Comparison of ENCODE assay signal across 8 mouse cellular contexts in genomic region chr19:29253728-29254127, GRCm38 (mm10). TPM values are rescaled to one million over a fixed set of nuclear protein-coding genes. Genes with fewer than 3 reads are reported as not detected.
DNase-seq lines count a peak whose midpoint lies in the region; ATAC-seq and TF ChIP-seq lines count a peak whose summit lies in the region.

No protein-coding gene starts in this region.

- H3K4me3 ChIP-seq in erythroblast, embryonic 14.5 days (replicated peaks), result peak overlapping the region; percentile 99
- H3K4me3 ChIP-seq in heart, embryonic 11.5 days (ENCODE audit: low read depth, low read length), result peak overlapping the region; percentile 89
- peak overlapping the region; percentile 94 for H3K4me3 ChIP-seq in kidney, embryonic 15.5 days (replicated peaks)

- TF ChIP-seq CTCF in brain, embryonic 14.5 days (IDR thresholded peaks at IDR 0.05; ENCODE audit: borderline replicate concordance, extremely low read depth, insufficient read depth, insufficient read length), result peak; percentile 95

- peaks cover 5% of the 10 kb centered on the region; the same call in 1 of the 2 replicates for H3K27me3 ChIP-seq in erythroblast, embryonic 14.5 days (ENCODE audit: control insufficient read depth)
- H3K27me3 ChIP-seq in heart, embryonic 11.5 days (ENCODE audit: control insufficient read depth, insufficient read depth, low read length), result no peaks in the 10 kb centered on the region
- no peaks in the 10 kb centered on the region for H3K27me3 ChIP-seq in kidney, embryonic 15.5 days

- H3K9me3 ChIP-seq in erythroblast, embryonic 14.5 days (ENCODE audit: control insufficient read depth, low read length), result no peaks in the 10 kb centered on the region
- H3K9me3 ChIP-seq in heart, embryonic 11.5 days (replicated peaks; ENCODE audit: control insufficient read depth, low read length), result no peaks in the 10 kb centered on the region
- H3K9me3 ChIP-seq in kidney, embryonic 15.5 days (replicated peaks), result no peaks in the 10 kb centered on the region

- 0 out of 2 replicates have a peak overlapping the region, but pooled peaks have one; percentile 28 for H3K9ac ChIP-seq in heart, embryonic 11.5 days (ENCODE audit: low read depth, low read length)
- H3K9ac ChIP-seq in kidney, embryonic 15.5 days, result 0 out of 2 replicates have a peak overlapping the region, but pooled peaks have one; percentile 27

- peaks cover 54% of the 10 kb centered on the region for H3K4me1 ChIP-seq in erythroblast, embryonic 14.5 days (ENCODE audit: control insufficient read depth)
- peaks cover 14% of the 10 kb centered on the region for H3K4me1 ChIP-seq in heart, embryonic 11.5 days (ENCODE audit: control insufficient read depth, insufficient read depth, low read length)
- H3K4me1 ChIP-seq in kidney, embryonic 15.5 days, result peaks cover 26% of the 10 kb centered on the region

- H3K36me3 ChIP-seq in erythroblast, embryonic 14.5 days (ENCODE audit: control insufficient read depth), result peaks cover 46% of the 10 kb centered on the region
- H3K36me3 ChIP-seq in heart, embryonic 11.5 days (ENCODE audit: control insufficient read depth, insufficient read depth, low read length), result no peaks in the 10 kb centered on the region
- no peaks in the 10 kb centered on the region for H3K36me3 ChIP-seq in kidney, embryonic 15.5 days

- peak overlapping the region; percentile 70 for H3K4me2 ChIP-seq in heart, embryonic 11.5 days
- H3K4me2 ChIP-seq in kidney, embryonic 15.5 days, result peak overlapping the region; percentile 75

- 3% methylated on average over 9 of the region's 9 CpGs for WGBS in heart, embryonic 11.5 days (ENCODE audit: insufficient replicate concordance)
- 5% methylated on average over 9 of the region's 9 CpGs for WGBS in kidney, embryonic 15.5 days

- TF ChIP-seq POLR2A in brain, embryonic 14.5 days (IDR thresholded peaks at IDR 0.05; ENCODE audit: borderline replicate concordance, extremely low read depth, insufficient read depth, insufficient read length, poor library complexity, severe bottlenecking), result no peak

- peak; percentile 64; the same call in 1 of the 2 replicates for ATAC-seq in heart, embryonic 11.5 days (replicated peaks; ENCODE audit: insufficient number of reproducible peaks, low FRiP score, low TSS enrichment)
- ATAC-seq in kidney, embryonic 15.5 days (replicated peaks; ENCODE audit: low FRiP score), result peak; percentile 50; the same call in 1 of the 2 replicates

- DNase-seq in CD4-positive helper T cell, adult 2 months (ENCODE audit: low read depth, low spot score), result peak; percentile 88
- DNase-seq in brain, embryonic 14.5 days (ENCODE audit: low read depth), result peak; percentile 94
- DNase-seq in liver, result peak; percentile 92
- peak; percentile 52 to 71 for DNase-seq in monocyte, adult 2 months (ENCODE audit: low read depth in 1 of 2, low spot score in 2 of 2)
- DNase-seq in spleen, postnatal 14 days (ENCODE audit: low spot score in 2 of 2), result peak; percentile 80 to 88

- H3K27ac ChIP-seq in heart, embryonic 11.5 days (ENCODE audit: low read depth, low read length), result 0 out of 2 replicates have a peak overlapping the region, but pooled peaks have one; percentile 5
- no peak overlapping the region for H3K27ac ChIP-seq in kidney, embryonic 15.5 days

RNA-seq across cellular contexts. Expression of gene Jak2, which starts 2.1 kb away (rescaled TPM):
- polyA plus RNA-seq in brain, embryonic 14.5 days (2012; rRNA removed), result 27.3 and 29.5 TPM in 2 replicates
- polyA plus RNA-seq in erythroblast, embryonic 14.5 days (2012), result 0.50 and 0.67 TPM in 2 replicates
- polyA plus RNA-seq in heart, embryonic 11.5 days (2014; fragmentation: Nextera tagmentation; extraction: Ambion mirVana), result 9.8 and 10.4 TPM in 2 replicates
- 8.1 and 8.8 TPM in 2 replicates for polyA plus RNA-seq in kidney, embryonic 15.5 days (2015; fragmentation: Nextera tagmentation; extraction: Ambion mirVana)
